Mouse (Mus musculus) kidney, adult 2 months (tissue): Measurements from ENCODE around the gene Zfp82.

Experiments
- CTCF ChIP-seq: fragments of 200-500 bp; conservative IDR thresholded peaks from 2 replicates; pipeline ENCODE4 v1.5.1; 2011; ENCODE audit warnings: low read depth, mild to moderate bottlenecking, control low read depth, low read length, moderate library complexity, mixed read lengths; ENCODE audit not compliant: insufficient read depth, insufficient read length
- POLR2A ChIP-seq: fragments of 200-500 bp; IDR thresholded peaks from one replicate; pipeline ENCODE4 v1.6.1; 2011; ENCODE audit warnings: low read depth, low read length, control low read depth

DNA sequence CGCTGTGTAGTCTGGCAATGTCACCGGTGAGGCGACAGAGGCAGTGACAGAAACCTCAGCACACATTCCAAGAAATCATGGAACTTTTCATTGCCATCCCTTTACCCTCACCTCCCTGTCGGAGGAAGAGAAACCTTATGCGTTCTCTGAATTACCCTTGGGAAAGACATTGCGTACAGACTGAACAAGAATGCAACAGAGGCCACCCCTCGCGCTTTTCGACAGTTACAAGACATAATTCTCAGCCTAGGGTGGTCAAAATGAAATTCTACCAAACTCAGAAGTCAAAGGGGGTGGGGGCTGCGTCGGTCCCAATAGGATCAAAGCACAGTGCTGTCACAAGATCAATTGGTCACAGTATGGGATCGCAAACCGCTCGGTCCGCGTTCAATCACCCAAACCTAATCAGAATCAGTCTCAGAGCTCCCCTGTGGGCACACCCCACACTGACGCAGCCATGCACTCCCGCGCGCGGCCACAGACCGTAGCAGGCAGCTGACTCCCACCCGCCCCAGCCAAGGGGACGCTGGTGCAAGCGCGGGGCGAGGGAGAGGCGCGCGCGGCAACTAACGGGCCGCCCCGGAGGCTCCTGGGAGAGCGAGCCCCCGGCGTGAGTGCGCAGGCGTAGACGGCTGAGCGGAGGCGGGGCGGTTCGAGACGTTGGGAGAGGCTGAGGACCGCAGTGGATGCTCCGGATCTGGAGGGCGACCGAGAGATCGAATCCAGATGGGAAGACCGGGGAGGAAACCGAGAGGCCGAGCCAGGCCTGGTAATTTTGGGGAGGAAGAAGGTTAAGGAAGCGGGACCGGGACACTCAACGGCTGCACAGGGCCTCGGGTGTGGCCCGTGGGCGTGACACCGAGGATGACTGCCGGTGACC lies 48.8 kb upstream of the Zfp82 start, which contains the start of gene Zfp382:
- TF ChIP-seq POLR2A (no peak), CTCF (0 out of 2 replicates have a peak, but pooled peaks have one; percentile 0)
